In the genomic region with DNA sequence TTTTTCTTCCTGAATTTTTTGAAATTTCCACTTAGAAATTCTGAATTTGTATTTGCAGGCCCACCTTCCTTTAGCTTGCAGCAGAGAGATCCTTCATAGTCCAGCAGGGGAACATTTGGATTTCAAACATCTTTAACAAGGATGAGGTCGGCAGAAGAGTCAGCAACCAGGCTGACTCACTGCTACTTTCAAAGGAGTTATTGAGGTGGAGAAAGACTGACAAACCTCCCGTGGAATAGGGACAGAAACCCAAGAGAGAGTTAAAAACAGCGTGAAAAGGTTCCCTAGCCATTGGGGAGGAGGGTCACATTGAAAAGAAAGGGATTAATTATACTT, we compare ENCODE assay signal across 20 mouse cellular contexts.
DNase-seq lines count a peak whose midpoint lies in the region; ATAC-seq and TF ChIP-seq lines count a peak whose summit lies in the region.
"Had no signal": no experiment of that assay in that cellular context is flagged by ENCODE, and none has a peak within 500 bp of the region (broad histone marks: within the 10 kb centered on the region; RNA-seq: fewer than 3 reads in every experiment).

No protein-coding gene starts in this region.

- no peak overlapping the region for H3K9ac ChIP-seq in heart, postnatal 0 days (replicated peaks; ENCODE audit: low read depth, low read length)
- H3K9ac ChIP-seq: forebrain, embryonic 12.5 days; hindbrain, embryonic 15.5 days; intestine, embryonic 15.5 days; limb, embryonic 15.5 days; midbrain, embryonic 13.5 days; neural tube, embryonic 12.5 days had no signal

- intact Hi-C loops in heart, postnatal 10 days (cut with DNase I) = loop anchor here (5.0 kb wide), 1 partner anchor 333 kb away; no protein-coding TSS in a partner anchor
- intact Hi-C loops in heart, postnatal 36 days (cut with DNase I) = loop anchor here (5.0 kb wide), 1 partner anchor 248 kb away; a partner anchor contains a TSS

- peak; percentile 18 for DNase-seq in heart, adult 11 months
- no peak for DNase-seq in heart, postnatal 10 days
- DNase-seq in heart, postnatal 0 days (ENCODE audit: low spot score) = no peak
- DNase-seq in heart, postnatal 36 days = no peak
- peak; percentile 50 for DNase-seq in 3T3-L1 (ENCODE audit: low read depth, low spot score)
- DNase-seq: adrenal gland, adult 8-10 months; cerebellum, postnatal 10 days; layer of hippocampus, postnatal 36 days; thymus, postnatal 25 days had no signal

- peak overlapping the region; percentile 76; the same call in 1 of the 2 replicates for H3K27ac ChIP-seq in heart, postnatal 0 days (ENCODE audit: low read depth)
- H3K27ac ChIP-seq in embryonic fibroblast, embryonic 13.5 days (ENCODE audit: insufficient read depth, low read length) = peak overlapping the region; percentile 47; the same call in 1 of the 2 replicates
- H3K27ac ChIP-seq: forebrain, embryonic 12.5 days; hindbrain, embryonic 15.5 days; layer of hippocampus, adult 2 months; limb, embryonic 15.5 days; midbrain, embryonic 13.5 days; neural tube, embryonic 12.5 days had no signal

- no peaks in the 10 kb centered on the region for H3K36me3 ChIP-seq in heart, postnatal 0 days (replicated peaks; ENCODE audit: control insufficient read depth, insufficient read depth, low read length)
- H3K36me3 ChIP-seq: forebrain, embryonic 12.5 days; hindbrain, embryonic 15.5 days; intestine, embryonic 15.5 days; limb, embryonic 15.5 days; midbrain, embryonic 13.5 days; neural tube, embryonic 12.5 days had no signal

- TF ChIP-seq EP300 in heart, postnatal 0 days (IDR thresholded peaks at IDR 0.05; ENCODE audit: low read depth) = no peak

- WGBS in heart, postnatal 0 days = 40% methylated on average over 3 of the region's 3 CpGs

- no peaks in the 10 kb centered on the region for H3K9me3 ChIP-seq in heart, postnatal 0 days (replicated peaks; ENCODE audit: control insufficient read depth, low read length)
- H3K9me3 ChIP-seq: forebrain, embryonic 12.5 days; hindbrain, embryonic 15.5 days; intestine, embryonic 15.5 days; limb, embryonic 15.5 days; midbrain, embryonic 13.5 days; neural tube, embryonic 12.5 days had no signal

- no peak for TF ChIP-seq CTCF in heart, postnatal 0 days (IDR thresholded peaks at IDR 0.05; ENCODE audit: low read depth)
- TF ChIP-seq CTCF in embryonic fibroblast, embryonic 13.5 days (IDR thresholded peaks at IDR 0.05; ENCODE audit: borderline replicate concordance, insufficient read depth, low read length) = no peak

- peaks cover 4% of the 10 kb centered on the region for H3K4me1 ChIP-seq in heart, postnatal 0 days (ENCODE audit: control insufficient read depth, insufficient read depth)
- H3K4me1 ChIP-seq in embryonic fibroblast, embryonic 13.5 days (ENCODE audit: control insufficient read depth, insufficient read depth, low read length) = peaks cover 16% of the 10 kb centered on the region
- H3K4me1 ChIP-seq: forebrain, embryonic 12.5 days; hindbrain, embryonic 15.5 days; midbrain, embryonic 13.5 days; neural tube, embryonic 12.5 days had no signal

- TF ChIP-seq POLR2A in embryonic fibroblast, embryonic 13.5 days (IDR thresholded peaks at IDR 0.05; ENCODE audit: low read depth, low read length) = no peak

- H3K4me3 ChIP-seq in heart, postnatal 0 days (ENCODE audit: low read depth, low read length) = no peak overlapping the region
- no peak overlapping the region for H3K4me3 ChIP-seq in embryonic fibroblast, embryonic 13.5 days (ENCODE audit: insufficient read depth, low read length)
- H3K4me3 ChIP-seq: forebrain, embryonic 12.5 days; hindbrain, embryonic 15.5 days; intestine, embryonic 15.5 days; layer of hippocampus, adult 2 months; limb, embryonic 15.5 days; midbrain, embryonic 13.5 days; neural tube, embryonic 12.5 days had no signal

- H3K4me2 ChIP-seq in heart, postnatal 0 days (ENCODE audit: low read depth, low read length) = no peak overlapping the region
- H3K4me2 ChIP-seq: forebrain, embryonic 12.5 days; hindbrain, embryonic 15.5 days; intestine, embryonic 15.5 days; limb, embryonic 15.5 days; midbrain, embryonic 13.5 days; neural tube, embryonic 12.5 days had no signal

- H3K27me3 ChIP-seq in heart, postnatal 0 days (ENCODE audit: control insufficient read depth, insufficient read depth, low read length) = no peaks in the 10 kb centered on the region
- H3K27me3 ChIP-seq: CH12.LX; forebrain, embryonic 12.5 days; hindbrain, embryonic 15.5 days; intestine, embryonic 15.5 days; limb, embryonic 15.5 days; midbrain, embryonic 13.5 days; neural tube, embryonic 12.5 days had no signal

- ATAC-seq in heart, postnatal 0 days (ENCODE audit: insufficient read depth, low read depth) = no peak
- no peak for ATAC-seq in granulocyte monocyte progenitor cell, adult 5-6 weeks (replicated peaks; ENCODE audit: poor library complexity, severe bottlenecking)
- ATAC-seq: intestine, embryonic 15.5 days; lung, postnatal 0 days; midbrain, embryonic 13.5 days had no signal

Comparison
In these comparisons a context has a peak if more than half of its experiments do, and no peak if none do; other contexts are left out.
1. DNase-seq: peak in heart, adult 11 months (single experiment) and 3T3-L1 (single experiment); none in heart, postnatal 10 days (0 of 2), heart, postnatal 0 days (single experiment) and heart, postnatal 36 days (0 of 2).